Mouse (Mus musculus) kidney, postnatal 0 days (tissue): Measurements from ENCODE around the gene Nav1. TPM values are rescaled to one million over a fixed set of nuclear protein-coding genes. Genes with fewer than 3 reads are reported as not detected.

ENCODE experiments used
- ATAC-seq: fragments of 200-750 bp; cut with Nextera tagmentation; replicated peaks from 2 replicates; pipeline ENCODE4 v1.8.0; 2017; ENCODE audit warnings: low read depth, moderate number of reproducible peaks, moderate TSS enrichment, moderate library complexity; ENCODE audit not compliant: low FRiP score
- DNase-seq: peaks from one replicate; pipeline ENCODE4 v3.0.0-alpha.2; 2016; ENCODE audit warnings: low spot score
- H3K27ac ChIP-seq: fragments of 300-500 bp; sonication (generic); 2 replicates; pipeline ENCODE4 v1.5.1; 2014; ENCODE audit warnings: mild to moderate bottlenecking
- H3K27me3 ChIP-seq: fragments of 300-500 bp; sonication (generic); 2 replicates; pipeline ENCODE4 v1.6.1; 2014; ENCODE audit warnings: low read length, mixed read lengths; ENCODE audit not compliant: insufficient read depth
- H3K36me3 ChIP-seq: fragments of 300-500 bp; sonication (generic); 2 replicates; pipeline ENCODE4 v1.6.1; 2014; ENCODE audit warnings: low read length, mixed read lengths; ENCODE audit not compliant: insufficient read depth
- H3K4me1 ChIP-seq: fragments of 300-500 bp; sonication (generic); replicated peaks from 2 replicates; pipeline ENCODE4 v1.6.1; 2014; ENCODE audit warnings: antibody characterized with exemption, low read length, mixed read lengths; ENCODE audit not compliant: insufficient read depth
- H3K4me2 ChIP-seq: fragments of 300-500 bp; sonication (generic); 2 replicates; pipeline ENCODE4 v1.6.1; 2014; ENCODE audit warnings: mild to moderate bottlenecking, low read length, moderate library complexity, mixed read lengths
- H3K4me3 ChIP-seq: fragments of 300-500 bp; sonication (generic); replicated peaks from 2 replicates; pipeline ENCODE4 v1.5.1; 2014; ENCODE audit warnings: low read depth, low read length
- H3K9ac ChIP-seq: fragments of 300-500 bp; sonication (generic); 2 replicates; pipeline ENCODE4 v1.6.1; 2014; ENCODE audit warnings: low read depth, low read length
- H3K9me3 ChIP-seq: fragments of 300-500 bp; sonication (generic); replicated peaks from 2 replicates; pipeline ENCODE4 v1.6.1; 2016; ENCODE audit warnings: low read length, inconsistent platforms, mixed read lengths
- CTCF ChIP-seq: IDR thresholded peaks from 2 replicates; pipeline ENCODE4 v1.5.1; 2016; ENCODE audit warnings: antibody characterized with exemption, low read depth, mild to moderate bottlenecking, moderate library complexity
- WGBS: fragments of 180-500 bp; shearing (Covaris S2); extraction: QIAGEN DNeasy Blood & Tissue Kit; methylation state at CpG from one replicate; pipeline ENCODE4 v1.1.7; 2014; 5-methylcytosine and 5-hydroxymethylcytosine counted together
- polyA plus RNA-seq: library from polyadenylated mRNA; unstranded; fragments of >200 nt; fragmentation: Nextera tagmentation; extraction: Ambion mirVana; gene quantifications from 2 replicates; pipeline ENCODE4 v1.2.1, GENCODE M21; 2015

Gene Nav1
- polyA plus RNA-seq, 1 experiment from 2014 or later, result 9.1 TPM

- Histone ChIP-seq H3K9ac (no peak overlapping the region), H3K36me3 (no peaks in the 10 kb centered on the region), H3K27me3 (no peaks in the 10 kb centered on the region), H3K4me2 (no peak overlapping the region), H3K27ac (no peak overlapping the region), H3K4me1 (peaks cover 18% of the 10 kb centered on the region), H3K9me3 (no peaks in the 10 kb centered on the region), H3K4me3 (no peak overlapping the region)
- 0 out of 2 replicates have a peak, but pooled peaks have one; percentile 6 for ATAC-seq
- peak; percentile 96 for DNase-seq
- 42% methylated on average over 16 of the region's 16 CpGs for WGBS
- TF ChIP-seq CTCF, result peak; percentile 97
Measured at GRCm38 (mm10) chr1:135544504-135545146, 62.5 kb downstream of the Nav1 start.

- Histone ChIP-seq H3K9me3 (no peaks in the 10 kb centered on the region), H3K4me2 (no peak overlapping the region), H3K27ac (no peak overlapping the region), H3K9ac (0 out of 2 replicates have a peak overlapping the region, but pooled peaks have one; percentile 13), H3K4me3 (no peak overlapping the region), H3K36me3 (no peaks in the 10 kb centered on the region), H3K27me3 (no peaks in the 10 kb centered on the region), H3K4me1 (peaks cover 4% of the 10 kb centered on the region; the same call in 1 of the 2 replicates)
- no peak for DNase-seq
- no peak for TF ChIP-seq CTCF
- no peak for ATAC-seq
- 31% methylated on average over 12 of the region's 12 CpGs for WGBS
Measured at GRCm38 (mm10) chr1:135542841-135543810, 64.0 kb downstream of the Nav1 start.

- WGBS, result 85% methylated on average over 9 of the region's 9 CpGs
- Histone ChIP-seq H3K9ac (no peak overlapping the region), H3K36me3 (no peaks in the 10 kb centered on the region), H3K27ac (no peak overlapping the region), H3K4me1 (peaks cover 4% of the 10 kb centered on the region; the same call in 1 of the 2 replicates), H3K27me3 (no peaks in the 10 kb centered on the region), H3K9me3 (no peaks in the 10 kb centered on the region), H3K4me3 (no peak overlapping the region), H3K4me2 (no peak overlapping the region)
- DNase-seq (no peak), ATAC-seq (no peak)
- no peak for TF ChIP-seq CTCF
Measured at GRCm38 (mm10) chr1:135542080-135542479, 65.0 kb downstream of the Nav1 start.

- H3K9ac ChIP-seq, result no peak overlapping the region
- no peak overlapping the region for H3K4me2 ChIP-seq
- TF ChIP-seq CTCF, result peak; percentile 99
- ATAC-seq, result peak; percentile 53
- peak; percentile 90 for DNase-seq
- WGBS, result 24% methylated on average over 4 of the region's 4 CpGs
- H3K27ac ChIP-seq, result no peak overlapping the region
- peaks cover 7% of the 10 kb centered on the region; the same call in 1 of the 2 replicates for H3K4me1 ChIP-seq
- no peaks in the 10 kb centered on the region for H3K27me3 ChIP-seq
- H3K36me3 ChIP-seq, result no peaks in the 10 kb centered on the region
- no peak overlapping the region for H3K4me3 ChIP-seq
- H3K9me3 ChIP-seq, result no peaks in the 10 kb centered on the region
Measured at GRCm38 (mm10) chr1:135540270-135540669, 66.8 kb downstream of the Nav1 start.

- no peak for DNase-seq
Measured at GRCm38 (mm10) chr1:135538441-135539265, 68.4 kb downstream of the Nav1 start.

More at GRCm38 (mm10) chr1:135538441-135539265, 68.4 kb downstream of the Nav1 start:
- ATAC-seq, result no peak
- Histone ChIP-seq H3K27ac (no peak overlapping the region), H3K4me1 (peaks cover 9% of the 10 kb centered on the region; the same call in 1 of the 2 replicates), H3K36me3 (0 out of 2 replicates have a peak, but pooled peaks cover 3% of the 10 kb centered on the region), H3K9me3 (no peaks in the 10 kb centered on the region), H3K9ac (no peak overlapping the region), H3K4me3 (no peak overlapping the region), H3K4me2 (no peak overlapping the region), H3K27me3 (no peaks in the 10 kb centered on the region)
- 72% methylated on average over 12 of the region's 12 CpGs for WGBS
- no peak for TF ChIP-seq CTCF
